Mouse (Mus musculus): ENCODE measurements around the gene Sh2d2a.

DNA sequence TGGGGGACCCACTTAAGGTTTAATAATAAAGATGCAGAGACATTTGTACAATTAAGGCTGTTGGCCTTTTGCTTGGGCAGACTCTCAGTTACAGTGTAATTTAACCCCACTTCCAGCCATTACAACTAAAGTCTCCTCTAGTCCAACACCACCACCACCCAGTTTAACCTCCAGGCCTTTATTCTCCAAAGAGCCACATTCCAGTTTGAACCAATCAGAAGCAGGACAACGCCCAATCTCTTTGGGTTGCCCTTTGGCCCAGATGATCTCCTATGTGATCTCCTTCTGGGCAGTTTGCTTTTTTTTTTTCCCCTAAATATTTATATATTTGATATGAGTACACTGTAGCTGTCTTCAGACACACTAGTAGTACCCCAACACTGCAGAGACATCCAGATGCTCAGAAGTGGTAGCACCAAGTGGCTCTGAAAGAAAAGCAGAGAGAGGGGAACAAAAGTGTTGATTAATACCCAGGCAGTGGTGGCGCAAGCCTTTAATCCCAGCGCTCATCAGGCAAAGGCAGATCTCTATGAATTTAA lies 46.9 kb downstream of the Sh2d2a start:
- TF ChIP-seq CTCF (IDR thresholded peaks at IDR 0.05 in 2 of 3, conservative IDR thresholded peaks at IDR 0.05 in 1 of 3; ENCODE audit: control insufficient read depth in 1 of 3, insufficient read depth in 1 of 3, low read depth in 2 of 3, low read length in 3 of 3, poor library complexity in 1 of 3, severe bottlenecking in 1 of 3) (no peak), GABPA (IDR thresholded peaks at IDR 0.05; ENCODE audit: low read depth, low read length) (no peak)

All from MEL (cell line).